In the genomic region with DNA sequence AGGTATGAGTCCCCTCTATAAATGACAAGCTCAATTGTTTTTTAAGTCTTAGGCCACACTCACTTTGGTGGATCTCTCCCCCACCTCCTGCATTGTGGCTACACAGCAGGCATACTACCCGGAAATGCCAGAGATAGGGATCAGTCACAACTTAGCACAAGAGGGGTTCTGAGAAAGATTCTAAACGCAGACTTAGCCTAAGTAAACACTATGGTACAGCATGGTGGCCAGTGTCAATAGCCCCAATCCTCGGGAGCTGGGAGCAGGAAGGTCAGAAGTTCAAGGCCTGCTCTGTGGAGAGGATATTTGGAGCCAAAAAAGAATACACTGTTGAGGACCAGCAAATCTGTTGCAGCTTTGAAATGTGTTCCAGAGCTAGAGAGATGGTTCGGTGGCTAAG, we compare ENCODE assay signal across 8 mouse cellular contexts. TPM values are rescaled to one million over a fixed set of nuclear protein-coding genes. Genes with fewer than 3 reads are reported as not detected.
DNase-seq lines count a peak whose midpoint lies in the region; ATAC-seq and TF ChIP-seq lines count a peak whose summit lies in the region.

No protein-coding gene starts in this region.

- no peaks in the 10 kb centered on the region for H3K9me3 ChIP-seq in forebrain, embryonic 16.5 days (ENCODE audit: control insufficient read depth, low read length)
- no peaks in the 10 kb centered on the region for H3K9me3 ChIP-seq in liver, embryonic 16.5 days (replicated peaks; ENCODE audit: control insufficient read depth, low read length)

- no peak for TF ChIP-seq POLR2A in heart, adult 2 months (IDR thresholded peaks at IDR 0.05; ENCODE audit: insufficient read depth, low read depth, low read length)

- intact Hi-C loops in heart, adult 2 months (cut with DNase I): loop anchor here (2.0 kb wide), 2 partner anchors 31 to 57 kb away; a partner anchor contains a TSS

- H3K27ac ChIP-seq in heart, adult 2 months: no peak overlapping the region; the same call in 1 of the 2 replicates
- H3K27ac ChIP-seq in forebrain, embryonic 16.5 days (ENCODE audit: low read length): no peak overlapping the region
- H3K27ac ChIP-seq in liver, embryonic 16.5 days (ENCODE audit: low read length): peak overlapping the region; percentile 1; the same call in 1 of the 2 replicates

- 0 out of 2 replicates have a peak overlapping the region, but pooled peaks have one; percentile 36 for H3K9ac ChIP-seq in heart, adult 2 months (ENCODE audit: low read depth, low read length)
- no peak overlapping the region for H3K9ac ChIP-seq in forebrain, embryonic 16.5 days (replicated peaks; ENCODE audit: low read depth, low read length)
- H3K9ac ChIP-seq in liver, embryonic 16.5 days (ENCODE audit: low read depth, low read length): peak overlapping the region; percentile 83

- H3K4me3 ChIP-seq in heart, adult 2 months: peak overlapping the region; percentile 66; the same call in 1 of the 2 replicates
- no peak overlapping the region; the same call in none of the 2 replicates for H3K4me3 ChIP-seq in forebrain, embryonic 16.5 days (replicated peaks; ENCODE audit: low read length)
- H3K4me3 ChIP-seq in liver, embryonic 16.5 days (ENCODE audit: low read depth, low read length): peak overlapping the region; percentile 79

- no peaks in the 10 kb centered on the region for H3K27me3 ChIP-seq in heart, adult 2 months (ENCODE audit: control insufficient read depth, insufficient read depth, low read length)
- H3K27me3 ChIP-seq in forebrain, embryonic 16.5 days (replicated peaks; ENCODE audit: control insufficient read depth, insufficient read depth, low read length): no peaks in the 10 kb centered on the region
- H3K27me3 ChIP-seq in liver, embryonic 16.5 days (ENCODE audit: control insufficient read depth, insufficient read depth, low read depth, low read length): no peaks in the 10 kb centered on the region

- H3K4me2 ChIP-seq in forebrain, embryonic 16.5 days (ENCODE audit: low read length): peak overlapping the region; percentile 95
- H3K4me2 ChIP-seq in liver, embryonic 16.5 days (ENCODE audit: low read depth, low read length): peak overlapping the region; percentile 77

- no peak for TF ChIP-seq CTCF in heart, adult 2 months (IDR thresholded peaks at IDR 0.05)

- WGBS in heart, adult 2 months: 8% methylated on average over 4 of the region's 4 CpGs
- WGBS in forebrain, embryonic 16.5 days: 65% methylated on average over 4 of the region's 4 CpGs
- WGBS in liver, embryonic 16.5 days (ENCODE audit: insufficient replicate concordance): 23% methylated on average over 4 of the region's 4 CpGs

- peaks cover 7% of the 10 kb centered on the region for H3K4me1 ChIP-seq in heart, adult 2 months (ENCODE audit: control insufficient read depth, insufficient read depth, low read length)
- peaks cover 42% of the 10 kb centered on the region for H3K4me1 ChIP-seq in forebrain, embryonic 16.5 days (replicated peaks; ENCODE audit: control insufficient read depth, insufficient read depth, low read length)
- peaks cover 24% of the 10 kb centered on the region for H3K4me1 ChIP-seq in liver, embryonic 16.5 days (ENCODE audit: control insufficient read depth, low read depth, low read length)

- H3K79me2 ChIP-seq in heart, adult 2 months (replicated peaks; ENCODE audit: control insufficient read depth, insufficient read depth, low read length): peaks cover 6% of the 10 kb centered on the region; the same call in 1 of the 2 replicates

- no peak for TF ChIP-seq EP300 in heart, adult 2 months (IDR thresholded peaks at IDR 0.05; ENCODE audit: insufficient read depth, low read depth, low read length)

- ATAC-seq in forebrain, embryonic 16.5 days: no peak
- no peak for ATAC-seq in liver, embryonic 16.5 days (ENCODE audit: low read depth)

- DNase-seq in heart, adult 2 months: no peak
- no peak for DNase-seq in heart, adult 18-20 months
- DNase-seq in CD4-positive helper T cell, adult 2 months (ENCODE audit: low read depth, low spot score): peak; percentile 27
- no peak for DNase-seq in frontal cortex, adult 2 months (ENCODE audit: extremely low spot score in 1 of 2, low spot score in 1 of 2)
- DNase-seq in embryo, embryonic 10 days (ENCODE audit: low spot score): no peak
- no peak for DNase-seq in spleen, adult 18-20 months

- peaks cover 17% of the 10 kb centered on the region for H3K36me3 ChIP-seq in heart, adult 2 months (ENCODE audit: control insufficient read depth, insufficient read depth, low read length)
- peaks cover 6% of the 10 kb centered on the region; the same call in 1 of the 2 replicates for H3K36me3 ChIP-seq in forebrain, embryonic 16.5 days (ENCODE audit: control insufficient read depth, insufficient read depth)
- peaks cover 6% of the 10 kb centered on the region for H3K36me3 ChIP-seq in liver, embryonic 16.5 days (ENCODE audit: control insufficient read depth, insufficient read depth)

RNA-seq across cellular contexts. Expression of a gene that starts 1.6 kb away (rescaled TPM):
- total RNA-seq in heart, adult 2 months (2021): 10 to 100 TPM; 28.5 to 31.0 TPM
- polyA plus RNA-seq in heart, adult 2 months (2012; rRNA removed): 31.8 and 53.1 TPM in 2 replicates
- 10 to 100 TPM; 29.7 to 31.6 TPM for total RNA-seq in heart, adult 18-20 months (2021)
- 24.5 and 25.2 TPM in 2 replicates for polyA plus RNA-seq in forebrain, embryonic 16.5 days (2015; fragmentation: Nextera tagmentation; extraction: Ambion mirVana)
- 11.9 and 12.3 TPM in 2 replicates for polyA plus RNA-seq in liver, embryonic 16.5 days (2015; fragmentation: Nextera tagmentation; extraction: Ambion mirVana)
- polyA plus RNA-seq in frontal cortex, adult 2 months (2012; rRNA removed): 66.2 and 66.5 TPM in 2 replicates

RNA-seq across cellular contexts. Expression of a gene that starts 1.6 kb away (rescaled TPM):
- 10 to 100 TPM; 22.7 to 23.6 TPM for total RNA-seq in heart, adult 2 months (2021)
- 14.2 and 17.2 TPM in 2 replicates for polyA plus RNA-seq in heart, adult 2 months (2012; rRNA removed)
- 10 to 100 TPM; 23.9 to 25.6 TPM for total RNA-seq in heart, adult 18-20 months (2021)
- 90.7 and 93.0 TPM in 2 replicates for polyA plus RNA-seq in forebrain, embryonic 16.5 days (2015; fragmentation: Nextera tagmentation; extraction: Ambion mirVana)
- 34.3 and 36.6 TPM in 2 replicates for polyA plus RNA-seq in liver, embryonic 16.5 days (2015; fragmentation: Nextera tagmentation; extraction: Ambion mirVana)
- polyA plus RNA-seq in frontal cortex, adult 2 months (2012; rRNA removed): 21.5 and 24.7 TPM in 2 replicates

RNA-seq across cellular contexts. Expression of a gene that starts 22.9 kb away (rescaled TPM):
- total RNA-seq in heart, adult 2 months (2021): 1 to 10 TPM; 1.6 to 2.7 TPM
- 1.1 and 1.3 TPM in 2 replicates for polyA plus RNA-seq in heart, adult 2 months (2012; rRNA removed)
- 1 to 10 TPM; 2.4 to 2.6 TPM for total RNA-seq in heart, adult 18-20 months (2021)
- 37.3 and 43.6 TPM in 2 replicates for polyA plus RNA-seq in forebrain, embryonic 16.5 days (2015; fragmentation: Nextera tagmentation; extraction: Ambion mirVana)
- polyA plus RNA-seq in liver, embryonic 16.5 days (2015; fragmentation: Nextera tagmentation; extraction: Ambion mirVana): 11.7 and 11.8 TPM in 2 replicates
- polyA plus RNA-seq in frontal cortex, adult 2 months (2012; rRNA removed): 5.6 and 7.8 TPM in 2 replicates

RNA-seq across cellular contexts. Expression of a gene that starts 31.0 kb away (rescaled TPM):
- 10 to 100 TPM; 18.1 to 21.3 TPM for total RNA-seq in heart, adult 2 months (2021)
- polyA plus RNA-seq in heart, adult 2 months (2012; rRNA removed): 23.0 and 45.2 TPM in 2 replicates
- 10 to 100 TPM; 17.2 to 17.9 TPM for total RNA-seq in heart, adult 18-20 months (2021)
- 94.6 and 102 TPM in 2 replicates for polyA plus RNA-seq in forebrain, embryonic 16.5 days (2015; fragmentation: Nextera tagmentation; extraction: Ambion mirVana)
- polyA plus RNA-seq in liver, embryonic 16.5 days (2015; fragmentation: Nextera tagmentation; extraction: Ambion mirVana): 23.8 and 24.5 TPM in 2 replicates
- polyA plus RNA-seq in frontal cortex, adult 2 months (2012; rRNA removed): 52.0 and 56.0 TPM in 2 replicates

RNA-seq across cellular contexts. Expression of a gene that starts 35.7 kb away (rescaled TPM):
- total RNA-seq in heart, adult 2 months (2021): 10 to 100 TPM; 15.8 to 17.5 TPM
- 22.1 and 24.6 TPM in 2 replicates for polyA plus RNA-seq in heart, adult 2 months (2012; rRNA removed)
- 10 to 100 TPM; 17.4 to 18.8 TPM for total RNA-seq in heart, adult 18-20 months (2021)
- 45.9 and 48.1 TPM in 2 replicates for polyA plus RNA-seq in forebrain, embryonic 16.5 days (2015; fragmentation: Nextera tagmentation; extraction: Ambion mirVana)
- 20.1 and 20.5 TPM in 2 replicates for polyA plus RNA-seq in liver, embryonic 16.5 days (2015; fragmentation: Nextera tagmentation; extraction: Ambion mirVana)
- 30.8 and 34.1 TPM in 2 replicates for polyA plus RNA-seq in frontal cortex, adult 2 months (2012; rRNA removed)
